Mouse (Mus musculus) naive thymus-derived CD4-positive, alpha-beta T cell, adult 2 months (primary cell): ENCODE data around the gene Sirt7.
A peak's percentile ranks its signal among the peaks of the same experiment; 100 is the strongest.
"Not testable (repeated sequence)": the region's sequence is repeated elsewhere in the genome, so short reads cannot be mapped to it uniquely, and the experiment has no call there.

Experiments used
- DNase-seq: peaks from one replicate; pipeline ENCODE4 v3.0.0-alpha.2; 2011; ENCODE audit warnings: low read depth

Sirt7 gene

GRCm38 (mm10) chr11:120617519-120618112 is 7.4 kb downstream of the Sirt7 start, which contains the start of gene Pcyt2:
TSS of gene Pcyt2 (minus strand) at chr11:120617936.
- peak; percentile 94 for DNase-seq

- peak; percentile 32 for DNase-seq
Measured at GRCm38 (mm10) chr11:120616617-120617294, 8.3 kb downstream of the Sirt7 start.

GRCm38 (mm10) chr11:120615606-120616203 is 9.3 kb downstream of the Sirt7 start:
- no peak for DNase-seq

- no peak for DNase-seq
Measured at GRCm38 (mm10) chr11:120615167-120615566, 9.9 kb downstream of the Sirt7 start.

- no peak for DNase-seq
Measured at GRCm38 (mm10) chr11:120613976-120614375, 11.1 kb downstream of the Sirt7 start.

GRCm38 (mm10) chr11:120613481-120613972 is 11.5 kb downstream of the Sirt7 start:
- no peak for DNase-seq

GRCm38 (mm10) chr11:120612763-120613162 is 12.3 kb downstream of the Sirt7 start:
- peak; percentile 88 for DNase-seq

GRCm38 (mm10) chr11:120610477-120611046 is 14.5 kb downstream of the Sirt7 start:
- DNase-seq, result no peak

GRCm38 (mm10) chr11:120609250-120609649 is 15.8 kb downstream of the Sirt7 start:
- DNase-seq, result no peak

- no peak for DNase-seq
Measured at GRCm38 (mm10) chr11:120608241-120609034, 16.6 kb downstream of the Sirt7 start, which contains the start of gene Npb. TSS of gene Npb (plus strand) at chr11:120608477.

GRCm38 (mm10) chr11:120606764-120607163 is 18.3 kb downstream of the Sirt7 start:
- no peak for DNase-seq

GRCm38 (mm10) chr11:120605667-120606066 is 19.4 kb downstream of the Sirt7 start:
- no peak for DNase-seq

- no peak for DNase-seq
Measured at GRCm38 (mm10) chr11:120603545-120603944, 21.5 kb downstream of the Sirt7 start.

- DNase-seq, result peak; percentile 84
Measured at GRCm38 (mm10) chr11:120600716-120601115, 24.3 kb downstream of the Sirt7 start.

- no peak for DNase-seq
Measured at GRCm38 (mm10) chr11:120598990-120599549, 26.0 kb downstream of the Sirt7 start.

GRCm38 (mm10) chr11:120598283-120598989 is 26.6 kb downstream of the Sirt7 start, which contains the start of the genes Alyref and Anapc11:
TSS of gene Alyref (minus strand) at chr11:120598365.
TSS of gene Anapc11 (plus strand) at chr11:120598421.
- DNase-seq, result peak; percentile 98

- peak; percentile 49 for DNase-seq
Measured at GRCm38 (mm10) chr11:120597240-120598235, 27.5 kb downstream of the Sirt7 start.

- DNase-seq, result no peak
Measured at GRCm38 (mm10) chr11:120588531-120588930, 36.5 kb downstream of the Sirt7 start.

GRCm38 (mm10) chr11:120583937-120584336 is 41.1 kb downstream of the Sirt7 start:
- no peak for DNase-seq

GRCm38 (mm10) chr11:120582982-120583293 is 42.1 kb downstream of the Sirt7 start:
- not testable (repeated sequence) for DNase-seq
